Mouse (Mus musculus) testis, adult 2 months (tissue): ENCODE results near the gene Kcng4. TPM values are rescaled to one million over a fixed set of nuclear protein-coding genes. Genes with fewer than 3 reads are reported as not detected.

ENCODE experiments used
- H3K27ac ChIP-seq: fragments of 200-500 bp; 2 replicates; pipeline ENCODE4 v1.5.1; 2012; ENCODE audit warnings: low read depth, low read length; ENCODE audit not compliant: control insufficient read depth, insufficient read depth
- H3K27me3 ChIP-seq: fragments of 200-500 bp; 2 replicates; pipeline ENCODE4 v1.6.1; 2012; ENCODE audit warnings: mild to moderate bottlenecking, low read length, moderate library complexity; ENCODE audit not compliant: control insufficient read depth, insufficient read depth
- H3K36me3 ChIP-seq: fragments of 200-500 bp; 2 replicates; pipeline ENCODE4 v1.6.1; 2012; ENCODE audit warnings: mild to moderate bottlenecking, low read length; ENCODE audit not compliant: control insufficient read depth, insufficient read depth
- H3K4me1 ChIP-seq: fragments of 200-500 bp; 2 replicates; pipeline ENCODE4 v1.6.1; 2012; ENCODE audit warnings: low read length; ENCODE audit not compliant: control insufficient read depth, insufficient read depth
- H3K4me3 ChIP-seq: fragments of 200-500 bp; 2 replicates; pipeline ENCODE4 v1.5.1; 2012; ENCODE audit warnings: low read depth, mild to moderate bottlenecking, low read length, moderate library complexity, mixed read lengths; ENCODE audit not compliant: control insufficient read depth
- CTCF ChIP-seq: fragments of 200-500 bp; IDR thresholded peaks from 2 replicates; pipeline ENCODE4 v1.5.1; 2012; ENCODE audit warnings: low read depth, mild to moderate bottlenecking, inconsistent platforms, low read length, moderate library complexity; ENCODE audit not compliant: control insufficient read depth, insufficient read depth, insufficient replicate concordance
- POLR2A ChIP-seq: fragments of 200-500 bp; IDR thresholded peaks from 2 replicates; pipeline ENCODE4 v1.6.1; 2012; ENCODE audit warnings: low read depth, mild to moderate bottlenecking, inconsistent platforms, low read length, moderate library complexity; ENCODE audit not compliant: control insufficient read depth
- polyA plus RNA-seq: library from polyadenylated mRNA; depleted of rRNA; stranded (reverse); fragments of >200 nt; gene quantifications from 2 replicates; pipeline ENCODE4 v1.2.3, GENCODE M21; 2012

Kcng4 gene
- polyA plus RNA-seq, 1 experiment: 13.3 TPM

DNA sequence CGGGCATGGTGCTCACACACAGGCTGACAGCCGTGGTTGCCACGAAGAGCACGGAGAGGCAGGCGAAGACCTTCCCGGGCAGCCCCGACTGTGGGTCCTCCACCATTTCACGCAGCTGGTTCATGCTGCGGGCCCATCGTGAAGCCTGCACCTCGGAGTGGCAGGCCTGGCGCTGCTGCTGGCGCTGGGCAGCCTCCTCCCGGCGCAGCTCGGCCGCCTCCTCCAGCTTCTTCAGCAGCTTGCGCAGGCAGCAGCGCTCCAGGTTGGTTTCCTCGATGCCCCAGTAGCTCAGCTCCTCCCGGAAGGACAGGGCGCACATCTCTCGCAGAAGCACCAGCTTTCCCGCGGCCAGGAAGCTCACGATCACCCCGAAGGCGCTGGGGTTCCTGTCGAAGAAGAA lies 2.6 kb downstream of the Kcng4 start:
- Histone ChIP-seq H3K4me3 (peak overlapping the region; percentile 10), H3K36me3 (no peaks in the 10 kb centered on the region), H3K27ac (no peak overlapping the region), H3K27me3 (no peaks in the 10 kb centered on the region), H3K4me1 (peaks cover 14% of the 10 kb centered on the region)
- TF ChIP-seq POLR2A (no peak), CTCF (no peak)

DNA sequence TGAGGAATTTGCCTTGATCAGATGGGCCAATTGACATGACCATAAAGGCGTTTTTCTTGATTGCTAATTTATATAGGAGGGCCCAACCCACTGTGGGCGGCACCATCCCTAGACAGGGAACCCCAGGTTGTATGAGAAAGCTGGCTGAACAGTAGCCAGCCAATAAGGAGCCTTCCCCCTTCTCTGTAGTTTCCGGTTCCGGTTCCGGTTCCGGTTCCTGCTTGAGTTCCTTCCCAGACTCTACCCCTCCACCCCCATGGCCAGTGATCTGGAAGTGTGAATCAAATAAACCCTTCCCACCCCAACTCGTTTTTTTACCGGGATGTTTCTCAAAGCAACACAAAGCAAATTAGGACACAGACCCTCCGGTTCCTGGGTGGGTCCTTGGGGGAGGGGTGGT lies 3.2 kb downstream of the Kcng4 start:
- no peaks in the 10 kb centered on the region for H3K36me3 ChIP-seq
- peak overlapping the region; percentile 10; the same call in 1 of the 2 replicates for H3K4me3 ChIP-seq
- no peaks in the 10 kb centered on the region for H3K27me3 ChIP-seq
- TF ChIP-seq CTCF: no peak
- H3K27ac ChIP-seq: no peak overlapping the region
- peaks cover 14% of the 10 kb centered on the region for H3K4me1 ChIP-seq

DNA sequence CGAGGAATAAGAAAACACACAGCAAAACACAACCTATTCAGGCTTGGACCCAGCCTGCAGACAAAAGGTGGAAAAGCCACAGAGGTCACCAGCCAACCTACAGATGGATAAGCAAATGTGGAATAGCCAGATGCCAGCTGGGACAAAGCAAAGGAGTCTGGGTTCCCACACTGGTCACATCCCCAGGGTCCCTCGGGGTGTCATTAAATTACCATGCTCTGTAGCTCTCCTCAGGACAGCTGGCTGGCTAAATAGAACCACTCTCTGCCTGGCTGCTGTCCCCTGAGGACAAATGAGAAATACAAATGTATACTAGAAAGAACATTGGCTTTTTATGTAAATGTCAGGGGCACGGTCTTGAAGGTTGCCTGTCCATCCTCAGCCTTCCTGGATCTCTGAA lies 4.6 kb downstream of the Kcng4 start:
- Histone ChIP-seq H3K36me3 (no peaks in the 10 kb centered on the region), H3K4me3 (no peak overlapping the region), H3K27me3 (no peaks in the 10 kb centered on the region), H3K27ac (no peak overlapping the region), H3K4me1 (peaks cover 13% of the 10 kb centered on the region)
- no peak for TF ChIP-seq POLR2A
- TF ChIP-seq CTCF: no peak

DNA sequence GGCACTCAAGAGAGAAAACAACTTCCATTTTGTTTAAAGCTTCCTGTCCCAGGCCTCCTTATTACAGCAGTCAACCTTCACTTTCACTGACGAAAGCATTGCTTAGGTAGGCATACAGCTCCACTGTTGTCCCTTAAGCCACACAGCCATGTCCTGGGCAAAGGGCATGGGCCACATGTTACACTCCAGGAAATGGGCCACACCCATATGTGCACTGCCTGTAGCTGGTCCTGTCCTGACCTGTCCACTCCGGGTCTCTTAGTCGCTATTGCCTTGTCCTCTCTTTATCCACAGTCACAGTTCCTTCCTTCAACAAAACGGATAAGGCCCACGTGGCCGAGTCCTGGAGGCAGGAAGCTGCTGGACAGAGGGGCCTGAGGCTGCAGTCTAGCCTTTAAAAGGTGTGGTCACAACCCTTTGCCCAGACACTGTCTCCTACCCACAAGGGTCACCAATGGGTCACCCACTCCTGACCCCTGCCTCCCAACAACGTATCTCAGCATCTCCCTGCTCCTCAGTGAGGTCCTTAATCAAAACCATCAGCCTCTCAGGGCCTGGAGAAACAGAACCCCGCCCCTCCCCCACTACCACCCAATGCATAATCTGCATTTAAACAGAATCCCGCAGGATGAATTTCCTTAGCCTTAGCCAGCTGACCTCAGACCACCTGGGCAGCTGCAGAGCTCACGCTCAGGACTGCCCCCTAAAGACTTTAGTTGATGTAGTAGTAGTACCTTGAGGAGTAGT lies 7.7 kb downstream of the Kcng4 start:
- Histone ChIP-seq H3K4me1 (peaks cover 14% of the 10 kb centered on the region), H3K27ac (no peak overlapping the region), H3K27me3 (no peaks in the 10 kb centered on the region), H3K4me3 (no peak overlapping the region), H3K36me3 (no peaks in the 10 kb centered on the region)
- TF ChIP-seq CTCF (no peak), POLR2A (no peak)

DNA sequence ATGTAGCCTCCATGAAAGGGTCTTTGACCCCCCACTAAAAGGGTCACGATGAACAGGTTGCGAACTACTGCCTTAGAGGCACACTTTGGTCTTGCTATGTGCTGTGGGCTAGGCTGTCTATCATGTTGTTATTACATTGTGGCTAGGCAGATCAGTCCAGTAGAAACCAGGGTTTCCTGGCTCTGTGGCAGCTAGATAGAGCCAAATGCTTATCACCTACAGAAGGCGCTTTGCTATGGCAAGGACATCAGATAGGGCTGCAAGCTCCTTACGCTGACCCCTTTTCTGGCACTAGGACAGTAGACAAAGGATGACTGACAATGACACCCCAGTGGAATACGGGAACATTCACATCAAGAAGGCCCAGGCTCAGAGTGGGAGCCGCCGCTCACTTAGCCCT lies 8.3 kb downstream of the Kcng4 start:
- H3K4me3 ChIP-seq: no peak overlapping the region
- TF ChIP-seq POLR2A (no peak), CTCF (no peak)
- no peaks in the 10 kb centered on the region for H3K36me3 ChIP-seq
- peaks cover 11% of the 10 kb centered on the region for H3K4me1 ChIP-seq
- H3K27ac ChIP-seq: no peak overlapping the region
- H3K27me3 ChIP-seq: no peaks in the 10 kb centered on the region

DNA sequence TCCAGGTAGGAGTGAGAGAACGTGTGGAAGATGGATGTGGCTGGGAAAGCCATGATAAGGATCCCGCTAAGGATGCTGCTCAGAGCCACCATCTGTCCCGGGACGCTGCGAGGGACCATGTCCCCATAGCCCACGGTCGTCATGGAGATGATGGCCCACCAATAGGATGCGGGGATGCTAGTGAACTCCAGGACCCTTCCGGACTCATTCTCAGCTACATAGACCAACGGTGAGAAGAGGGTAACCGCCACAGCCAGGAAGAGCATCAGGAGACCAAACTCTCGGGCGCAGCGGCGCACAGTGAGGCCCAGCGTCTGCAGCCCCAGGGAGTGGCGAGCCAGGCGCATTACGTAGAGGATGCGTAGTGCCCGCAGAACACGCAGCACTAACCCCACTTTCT lies 9.7 kb downstream of the Kcng4 start:
- H3K4me3 ChIP-seq: peak overlapping the region; percentile 85
- H3K4me1 ChIP-seq: peaks cover 11% of the 10 kb centered on the region
- H3K36me3 ChIP-seq: no peaks in the 10 kb centered on the region
- TF ChIP-seq CTCF: no peak
- peak; percentile 22; the same call in 1 of the 2 replicates for TF ChIP-seq POLR2A
- peak overlapping the region; percentile 51; the same call in 1 of the 2 replicates for H3K27ac ChIP-seq
- no peaks in the 10 kb centered on the region for H3K27me3 ChIP-seq

DNA sequence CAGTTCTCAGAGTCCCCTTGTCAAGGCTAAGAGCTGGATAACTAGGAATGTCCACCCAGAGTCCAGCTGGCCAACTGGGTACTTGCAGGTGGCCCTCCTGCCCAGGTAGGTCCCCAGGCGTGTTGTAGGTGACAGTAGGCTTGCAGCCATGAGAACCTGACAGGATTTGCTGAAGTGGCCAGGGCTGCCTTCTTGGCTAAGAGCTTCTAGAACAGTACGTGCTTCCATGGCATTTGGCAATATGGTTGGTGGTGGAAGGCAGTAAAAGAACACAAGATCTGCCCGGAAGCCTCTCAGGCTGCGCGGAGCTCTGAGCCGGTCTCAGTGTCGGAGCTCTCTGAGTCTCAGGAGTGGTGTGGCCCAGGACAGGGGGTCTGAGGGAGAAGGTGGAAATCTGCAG lies 10.6 kb downstream of the Kcng4 start:
- H3K4me3 ChIP-seq: no peak overlapping the region
- H3K27me3 ChIP-seq: no peaks in the 10 kb centered on the region
- no peak for TF ChIP-seq CTCF
- TF ChIP-seq POLR2A: no peak
- no peak overlapping the region for H3K27ac ChIP-seq
- H3K36me3 ChIP-seq: no peaks in the 10 kb centered on the region
- H3K4me1 ChIP-seq: peaks cover 11% of the 10 kb centered on the region

DNA sequence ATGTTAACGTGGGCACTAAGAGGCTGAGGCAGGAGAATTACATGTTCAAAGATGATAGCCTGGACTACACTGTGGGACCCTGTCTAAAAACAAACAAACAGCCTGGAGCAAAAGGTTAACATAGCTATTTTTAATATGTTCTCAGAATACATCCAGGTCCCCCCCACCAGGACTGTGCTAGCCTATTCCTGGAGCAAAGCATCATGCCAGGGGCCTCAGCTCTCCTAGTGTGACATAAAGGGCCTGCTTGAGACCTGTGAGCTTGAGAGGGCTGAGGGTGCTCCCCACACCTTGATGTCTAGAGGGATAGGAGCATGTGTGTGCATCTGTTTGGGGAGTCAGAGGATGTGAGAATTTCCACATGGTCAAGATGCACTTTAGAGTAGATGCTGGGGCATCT lies 11.7 kb downstream of the Kcng4 start:
- Histone ChIP-seq H3K27ac (no peak overlapping the region), H3K4me1 (peaks cover 11% of the 10 kb centered on the region)
- TF ChIP-seq CTCF (no peak), POLR2A (no peak)

DNA sequence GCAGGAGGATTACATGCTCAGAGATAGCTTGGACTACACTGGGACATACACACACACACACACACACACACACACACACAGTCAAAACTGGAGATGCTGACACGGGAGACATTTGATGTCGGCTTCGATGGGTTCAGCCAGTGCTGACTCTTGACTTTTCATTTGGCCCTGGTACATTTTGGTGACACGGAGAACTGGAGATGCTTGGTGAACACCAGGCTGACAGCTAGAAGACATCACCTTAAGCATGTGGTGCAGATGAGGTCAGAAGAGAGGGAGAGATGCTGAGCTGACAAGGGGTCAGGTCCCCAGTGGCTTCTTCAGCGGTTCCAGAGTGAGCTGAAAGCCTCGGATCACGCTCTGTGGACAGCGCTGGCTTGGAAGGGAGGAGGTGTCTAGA lies 12.4 kb downstream of the Kcng4 start:
- H3K36me3 ChIP-seq: no peaks in the 10 kb centered on the region
- H3K27me3 ChIP-seq: no peaks in the 10 kb centered on the region
- no peak overlapping the region for H3K4me3 ChIP-seq
- H3K27ac ChIP-seq: no peak overlapping the region
- peaks cover 11% of the 10 kb centered on the region for H3K4me1 ChIP-seq
- TF ChIP-seq CTCF (no peak), POLR2A (no peak)

More for the DNA sequence above, 11.7 kb downstream of the Kcng4 start:
- Histone ChIP-seq H3K27me3 (no peaks in the 10 kb centered on the region), H3K36me3 (no peaks in the 10 kb centered on the region), H3K4me3 (no peak overlapping the region)
